Mouse (Mus musculus) G1E (cell line): ENCODE measurements around the gene Mettl14.

Experiments
- CTCF ChIP-seq: IDR thresholded peaks from 2 replicates; pipeline ENCODE4 v1.5.1; 2012; ENCODE audit warnings: low read depth, low read length, inconsistent platforms, mixed read lengths
- GATA1 ChIP-seq: IDR thresholded peaks from 2 replicates; pipeline ENCODE4 v1.6.1; 2012; ENCODE audit warnings: borderline replicate concordance, low read length, inconsistent platforms, mixed read lengths
- GATA2 ChIP-seq: IDR thresholded peaks from 2 replicates; pipeline ENCODE4 v1.6.1; 2012; ENCODE audit warnings: low read depth, low read length, inconsistent platforms, borderline replicate concordance
- TAL1 ChIP-seq: conservative IDR thresholded peaks from 2 replicates; pipeline ENCODE4 v1.6.1; 2012; ENCODE audit warnings: low read depth, low read length, inconsistent platforms, mixed read lengths

- TF ChIP-seq CTCF (no peak), TAL1 (no peak), GATA2 (no peak), GATA1 (no peak)
Measured at GRCm38 (mm10) chr3:123324326-123324725, 61.6 kb downstream of the Mettl14 start.
